Mouse (Mus musculus) layer of hippocampus, postnatal 36 days (tissue): ENCODE data around the gene Rfesd. TPM values are rescaled to one million over a fixed set of nuclear protein-coding genes. Genes with fewer than 3 reads are reported as not detected.

Experiments used
- DNase-seq, 2 experiments: peaks; one replicate each; pipeline ENCODE4 v3.0.0; 2022
- total RNA-seq, 2 experiments: library from RNA; stranded (reverse); gene quantifications; 2 replicates each; pipeline ENCODE4 v1.2.3; 2021

Rfesd gene
- total RNA-seq, result 10 to 100 TPM; 15.8 to 20.8 TPM

DNA sequence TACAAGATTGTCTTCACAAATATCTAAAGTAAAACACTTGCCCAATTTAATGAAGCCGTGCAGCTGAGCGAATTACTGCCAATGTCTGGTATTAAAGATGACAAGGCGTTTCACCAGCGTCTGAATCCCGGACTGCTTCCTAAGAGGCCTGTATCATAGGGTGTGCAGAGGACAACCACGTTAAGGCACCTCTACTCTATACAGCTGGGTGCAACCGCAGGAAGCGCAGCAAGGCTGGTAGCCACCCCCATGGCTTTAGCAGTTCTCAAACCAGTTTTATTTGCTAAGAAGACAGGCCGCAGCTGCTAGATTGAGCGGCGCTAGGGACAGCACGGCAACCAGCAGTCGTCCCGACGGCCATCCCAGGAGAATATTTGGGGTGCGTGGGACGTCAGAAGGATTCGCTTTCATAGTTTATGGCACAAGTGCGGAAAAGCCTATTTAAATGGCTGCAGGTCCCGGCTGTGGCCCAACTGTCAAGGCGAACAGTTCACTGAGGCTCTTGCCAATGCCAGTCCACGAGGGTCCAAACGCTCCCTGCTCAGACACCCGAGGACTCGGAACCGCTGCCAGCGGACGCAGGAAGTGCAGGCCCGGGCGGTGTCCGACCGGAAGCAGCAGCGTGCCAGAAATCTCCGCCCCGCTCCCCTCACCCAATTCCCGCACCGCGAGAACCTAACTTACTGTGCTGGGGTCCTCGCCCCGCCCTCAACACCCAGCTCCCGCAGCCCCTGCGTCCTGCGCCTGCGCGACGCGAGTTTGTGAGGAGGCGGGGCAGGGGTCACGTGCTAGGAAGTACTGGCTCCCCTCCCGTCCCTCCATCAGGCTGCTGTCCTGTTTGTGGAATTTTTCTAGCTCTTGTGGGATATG, at the start of gene Rfesd:
Rfesd (minus strand) TSS at position 746 of the 870 bp plus-strand sequence.
- peak; percentile 96 to 98 for DNase-seq

DNA sequence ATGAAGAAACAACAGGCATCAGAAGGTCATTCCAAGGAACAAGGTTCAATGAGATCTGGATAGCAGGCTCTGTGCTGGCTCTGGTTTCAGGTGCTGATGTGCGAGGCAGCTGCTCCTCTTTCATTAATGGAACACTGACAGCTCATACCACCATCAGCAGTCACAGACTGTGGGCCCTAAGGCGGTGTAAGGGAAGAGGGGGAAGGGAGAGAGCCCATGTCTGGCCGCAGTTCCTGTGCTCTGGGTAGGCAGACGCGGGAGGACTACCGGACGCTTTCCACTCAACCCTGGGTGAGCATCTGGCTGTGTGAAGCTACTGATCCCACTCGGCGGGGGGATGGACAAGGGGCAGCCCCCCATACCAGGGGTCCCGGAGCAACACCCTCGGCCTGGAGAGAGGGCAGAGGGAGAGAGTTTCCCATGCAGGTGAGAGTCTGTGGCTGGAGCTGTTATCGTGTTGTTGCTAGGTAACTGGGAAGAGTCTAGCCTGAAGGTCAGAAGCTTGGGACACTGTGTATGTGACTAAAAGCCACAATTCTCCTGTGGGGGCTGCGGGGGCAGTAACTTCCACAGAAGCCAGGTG, 45.9 kb upstream of the Rfesd start:
- no peak for DNase-seq

DNA sequence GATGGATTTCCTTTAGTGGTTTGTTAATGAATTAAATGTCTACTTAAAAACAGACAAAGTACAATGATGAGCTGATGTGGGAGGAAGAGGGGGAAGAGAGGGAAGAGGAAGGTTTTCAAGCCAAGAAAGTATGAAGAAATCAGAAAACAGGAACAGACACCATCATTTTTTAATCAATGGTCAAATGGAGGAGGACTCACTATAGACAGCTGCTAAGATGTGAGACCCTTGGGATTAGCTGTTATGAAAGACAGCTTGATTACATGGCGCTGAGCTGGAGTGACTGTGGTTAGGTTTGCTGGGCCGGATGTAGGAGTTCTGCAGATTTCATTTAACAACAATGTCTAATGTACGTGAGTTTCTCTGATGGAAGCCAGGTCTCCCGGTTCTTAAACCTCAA, 45.0 kb upstream of the Rfesd start:
- no peak for DNase-seq

- no peak for DNase-seq
These were observed 44.0 kb upstream of the Rfesd start for GRCm38 (mm10) chr13:76062569-76062968.

DNA sequence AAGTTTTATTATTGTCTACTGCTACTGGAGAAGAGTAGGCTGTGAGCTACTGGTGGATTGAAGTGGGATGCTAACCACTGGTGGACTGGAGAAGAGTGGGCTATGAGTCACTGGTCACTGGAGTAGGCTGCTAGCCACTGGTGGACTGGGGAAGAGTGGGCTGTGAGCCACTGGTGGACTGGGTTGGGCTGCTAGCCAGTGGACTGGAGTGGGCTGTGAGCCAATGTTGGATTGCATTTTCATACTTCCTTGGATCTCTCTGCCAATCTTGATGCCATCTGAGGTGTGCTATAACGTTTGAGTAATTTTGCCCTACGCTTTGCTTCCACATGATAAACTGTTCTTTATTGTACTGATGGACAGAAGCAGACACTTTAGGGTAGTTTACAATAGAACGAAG, 43.6 kb upstream of the Rfesd start:
- DNase-seq, result no peak

DNA sequence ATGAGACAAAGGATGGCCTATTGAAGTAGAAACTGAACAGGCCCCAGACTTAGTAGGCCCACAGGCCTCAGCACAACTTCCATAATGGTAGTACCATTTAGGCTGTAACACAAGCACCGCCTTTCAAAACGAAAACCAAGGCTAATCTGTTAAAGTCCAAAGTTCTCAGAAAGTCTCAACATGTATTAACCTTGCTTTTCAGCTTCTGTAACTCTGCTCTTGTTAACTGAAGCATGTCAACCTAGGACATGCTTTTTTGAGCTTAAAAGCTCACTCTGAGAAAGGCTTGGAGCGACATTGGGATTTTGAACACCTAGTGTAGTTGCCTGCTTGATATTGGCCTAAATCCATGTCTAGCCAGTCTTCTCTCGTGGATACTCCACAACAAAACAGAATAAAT, 41.1 kb upstream of the Rfesd start:
- DNase-seq, result no peak

DNA sequence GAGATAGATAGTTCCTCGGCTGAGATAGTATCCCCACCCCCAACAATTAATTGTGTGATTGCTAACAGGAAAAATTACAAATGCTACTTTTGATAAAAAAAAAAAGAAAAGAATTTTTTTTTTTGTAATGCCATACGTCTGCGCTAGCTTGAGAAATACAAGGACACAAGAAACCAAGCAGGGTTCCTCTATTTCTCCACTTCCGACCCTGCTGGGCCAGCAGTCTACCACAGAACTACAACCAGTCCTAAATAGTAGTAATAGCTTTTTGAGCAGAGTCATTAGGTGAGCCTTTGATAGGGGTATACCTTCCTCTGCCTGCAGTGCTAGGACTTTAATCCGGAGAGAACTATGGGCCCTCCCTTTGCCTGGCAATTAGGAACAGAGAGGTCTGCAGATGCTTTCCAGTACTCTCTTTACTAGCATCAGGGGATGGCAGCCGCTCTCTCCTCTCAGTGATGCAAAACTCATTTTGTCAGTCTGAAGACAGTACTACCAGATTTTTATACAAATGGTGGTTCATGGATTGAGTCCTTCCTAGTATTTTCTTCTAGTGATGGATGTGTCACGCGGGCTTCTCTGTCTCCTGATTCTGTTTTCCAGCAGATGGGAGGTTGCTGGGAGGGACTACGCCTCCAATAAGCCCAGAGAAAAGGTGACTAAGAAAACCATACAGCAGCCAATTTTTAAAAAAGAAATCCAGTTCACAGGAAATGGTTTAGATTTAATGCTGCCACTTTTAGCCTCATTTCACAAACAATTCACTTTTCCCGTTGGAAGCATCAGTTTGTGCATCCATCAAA, 38.9 kb upstream of the Rfesd start:
- DNase-seq, result no peak

DNA sequence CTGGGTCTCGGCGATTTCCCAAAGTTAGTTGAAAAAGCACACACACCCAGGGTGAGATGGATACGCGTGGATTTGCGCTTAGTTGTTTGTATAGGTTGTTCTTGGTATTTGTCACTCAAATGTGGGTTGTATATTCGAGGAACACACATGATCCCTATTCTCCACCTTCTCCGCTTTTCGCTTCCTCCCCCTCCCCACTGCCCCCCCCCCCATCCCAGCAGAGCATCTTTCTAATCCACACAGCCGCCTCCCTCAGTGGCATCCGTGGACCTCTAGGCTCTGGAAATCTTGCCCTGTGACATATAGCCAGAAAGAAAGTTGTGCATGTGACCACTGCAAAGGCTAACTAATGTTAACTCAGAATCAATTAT, 38.4 kb upstream of the Rfesd start, which contains the start of gene Gpr150:
Gpr150 (minus strand) TSS at position 101 of the 371 bp plus-strand sequence.
- no peak for DNase-seq

GRCm38 (mm10) chr13:76056261-76056724, 37.8 kb upstream of the Rfesd start:
- DNase-seq, result peak; percentile 69 to 72

DNA sequence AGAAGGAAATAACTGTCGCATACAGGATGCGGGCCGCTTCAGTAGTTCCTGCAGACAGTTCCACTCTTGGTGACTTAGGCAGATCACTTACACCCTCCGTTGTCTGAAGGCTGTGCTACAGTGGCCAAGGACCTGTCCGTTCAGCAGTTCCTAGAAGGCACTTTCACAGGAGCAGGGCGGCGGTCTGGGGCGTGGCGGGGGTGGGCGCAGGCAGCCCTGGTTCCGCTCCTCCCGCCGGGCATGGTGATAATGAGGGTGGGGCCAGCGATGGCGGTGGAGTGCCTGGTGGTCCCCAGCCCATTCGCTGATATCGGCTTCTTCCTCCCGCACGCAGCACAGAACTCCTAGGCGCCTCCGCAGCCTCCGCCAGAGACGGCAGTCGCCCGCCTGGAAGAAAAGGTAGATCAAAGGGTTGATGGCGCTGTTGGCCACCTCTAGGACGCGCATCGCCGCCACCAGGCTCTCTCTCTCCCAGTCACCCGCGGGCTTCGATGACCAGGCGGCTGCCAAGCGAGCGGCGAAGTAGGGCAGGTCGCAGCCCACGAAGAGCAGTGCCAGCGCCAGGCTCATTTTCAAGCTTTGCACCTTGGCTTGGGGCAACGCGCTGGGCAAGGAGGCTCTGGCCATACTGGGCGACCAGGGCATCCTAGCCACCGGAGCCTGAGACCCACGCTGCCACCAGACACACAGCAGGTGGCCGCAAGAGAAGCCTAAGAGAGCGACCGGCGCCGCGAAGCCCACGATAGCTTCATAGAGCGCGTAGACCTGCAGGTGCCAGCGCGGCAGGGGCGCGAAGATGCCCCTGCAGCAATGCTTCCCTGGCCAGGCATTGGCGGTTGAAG, 37.1 kb upstream of the Rfesd start:
- peak; percentile 11 to 24 for DNase-seq

- no peak for DNase-seq
These were observed 26.5 kb upstream of the Rfesd start for GRCm38 (mm10) chr13:76044971-76045370.

DNA sequence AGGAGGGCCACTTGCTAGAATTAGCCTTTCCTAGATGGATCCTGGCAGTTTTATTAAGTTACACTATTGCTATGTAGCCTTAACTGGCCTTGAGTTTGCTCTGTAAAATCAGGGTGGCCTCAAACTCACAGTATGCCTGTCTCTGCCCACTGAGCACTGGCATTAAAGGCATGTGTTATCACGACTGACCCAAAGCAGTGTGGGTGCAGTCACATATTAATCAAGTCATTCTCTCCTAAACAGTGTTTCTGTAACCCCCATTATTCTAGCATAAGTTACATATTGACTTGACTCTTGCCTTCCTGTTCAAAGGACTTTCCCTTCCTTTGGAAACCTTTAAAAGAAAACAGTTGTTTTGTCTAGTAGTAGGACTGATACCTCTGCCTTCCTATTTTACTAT, 23.9 kb upstream of the Rfesd start:
- no peak for DNase-seq

DNA sequence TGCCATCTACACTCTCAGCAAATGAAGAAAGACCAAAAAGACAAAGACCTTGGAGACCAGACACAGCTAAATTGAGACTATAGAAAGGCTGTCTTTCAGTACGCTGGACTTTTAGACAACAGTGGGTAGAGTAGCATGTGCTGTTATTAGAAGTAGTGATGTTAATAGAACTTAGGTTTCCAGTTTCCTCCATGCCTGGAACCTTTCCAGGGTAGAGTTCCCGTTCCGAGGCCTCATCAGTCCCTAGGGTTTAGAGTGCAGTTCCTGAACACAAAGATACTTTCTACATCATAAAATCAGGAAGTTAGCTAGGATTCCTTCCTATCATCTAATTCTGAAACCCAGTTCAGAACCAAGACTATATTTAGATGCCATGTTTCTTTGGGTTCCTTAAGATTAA, 6.1 kb upstream of the Rfesd start:
- no peak for DNase-seq

- no peak for DNase-seq
These were observed 3.3 kb upstream of the Rfesd start for GRCm38 (mm10) chr13:76021782-76022181.

- no peak for DNase-seq
These were observed 403 bp upstream of the Rfesd start for GRCm38 (mm10) chr13:76018844-76019400.

- no peak for DNase-seq
These were observed 1.1 kb downstream of the Rfesd start for GRCm38 (mm10) chr13:76017465-76017864.

DNA sequence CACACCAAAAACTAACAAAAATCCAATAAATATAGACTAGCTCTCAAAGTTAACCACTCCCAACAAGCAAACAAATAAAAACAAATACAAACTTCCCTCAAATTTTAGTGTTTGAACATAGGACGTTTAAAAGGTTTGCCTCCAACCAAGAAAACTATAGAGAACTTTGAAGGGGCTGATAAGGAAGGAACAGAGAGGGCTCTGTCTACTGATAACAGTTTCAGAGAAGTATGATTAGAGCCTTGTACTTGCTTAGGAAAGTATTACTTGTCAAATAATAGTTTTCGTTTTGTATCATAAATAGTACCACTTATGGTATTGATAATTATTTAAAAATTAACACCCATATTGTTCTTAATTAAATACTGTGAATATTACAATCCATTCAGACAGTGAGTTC, 4.0 kb downstream of the Rfesd start:
- no peak for DNase-seq

GRCm38 (mm10) chr13:76003272-76003671, 15.2 kb downstream of the Rfesd start:
- DNase-seq, result no peak

GRCm38 (mm10) chr13:75992169-75993028, 26.1 kb downstream of the Rfesd start:
- no peak for DNase-seq

- no peak for DNase-seq
These were observed 30.4 kb downstream of the Rfesd start for GRCm38 (mm10) chr13:75988096-75988495.

GRCm38 (mm10) chr13:75981901-75982300, 36.6 kb downstream of the Rfesd start:
- DNase-seq, result no peak
